Mouse (Mus musculus) T-helper 2 cell (primary cell): ENCODE measurements at regions not wholly inside any gene's neighbourhood (a gene's known extent, or its start where the extent isn't known, plus 50 kb on each side); places are given as distances from the start of the nearest gene placed in this dataset.

Experiments
- in situ Hi-C: fragments of 300-600 bp; cut with MboI, MseI; formaldehyde crosslinking; loops from one replicate; pipeline ENCODE4 v1.15.1; 2025; ENCODE audit warnings: high pct_unique_total_duplicates

- in situ Hi-C loops = loop anchor here (25.0 kb wide), 1 partner anchor 463 kb away; no protein-coding TSS in a partner anchor
Measured at GRCm38 (mm10) chr14:58500014-58500413, 429.7 kb downstream of the Fgf9 start.

GRCm38 (mm10) chr14:58499501-58499900 is 429.2 kb downstream of the Fgf9 start:
- in situ Hi-C loops = no loop called here

- in situ Hi-C loops = no loop called here
Measured at GRCm38 (mm10) chr14:58499071-58499470, 428.7 kb downstream of the Fgf9 start.

GRCm38 (mm10) chr14:58496902-58497301 is 426.6 kb downstream of the Fgf9 start:
- in situ Hi-C loops = no loop called here

- in situ Hi-C loops = no loop called here
Measured at GRCm38 (mm10) chr14:58494400-58494987, 424.1 kb downstream of the Fgf9 start.

- in situ Hi-C loops = no loop called here
Measured at GRCm38 (mm10) chr14:58492118-58492517, 421.8 kb downstream of the Fgf9 start.

GRCm38 (mm10) chr14:58488803-58489202 is 418.5 kb downstream of the Fgf9 start:
- in situ Hi-C loops = no loop called here

GRCm38 (mm10) chr14:58487836-58488235 is 417.5 kb downstream of the Fgf9 start:
- in situ Hi-C loops = no loop called here

- in situ Hi-C loops = no loop called here
Measured at GRCm38 (mm10) chr14:58480454-58480853, 410.1 kb downstream of the Fgf9 start.

GRCm38 (mm10) chr14:58470678-58471077 is 400.3 kb downstream of the Fgf9 start:
- in situ Hi-C loops = no loop called here

- in situ Hi-C loops = no loop called here
Measured at GRCm38 (mm10) chr14:58468451-58468850, 398.1 kb downstream of the Fgf9 start.

GRCm38 (mm10) chr14:58467856-58468255 is 397.5 kb downstream of the Fgf9 start:
- in situ Hi-C loops = no loop called here

GRCm38 (mm10) chr14:58446776-58447354 is 376.5 kb downstream of the Fgf9 start:
- in situ Hi-C loops = no loop called here

- in situ Hi-C loops = no loop called here
Measured at GRCm38 (mm10) chr14:58444496-58444895, 374.1 kb downstream of the Fgf9 start.

- in situ Hi-C loops = no loop called here
Measured at GRCm38 (mm10) chr14:58442501-58442900, 372.2 kb downstream of the Fgf9 start.

GRCm38 (mm10) chr14:58439963-58440362 is 369.6 kb downstream of the Fgf9 start:
- in situ Hi-C loops = no loop called here

- in situ Hi-C loops = no loop called here
Measured at GRCm38 (mm10) chr14:58436096-58436495, 365.7 kb downstream of the Fgf9 start.

GRCm38 (mm10) chr14:58426472-58426871 is 356.1 kb downstream of the Fgf9 start:
- in situ Hi-C loops = no loop called here

GRCm38 (mm10) chr14:58421904-58422303 is 351.6 kb downstream of the Fgf9 start:
- in situ Hi-C loops = no loop called here

- in situ Hi-C loops = no loop called here
Measured at GRCm38 (mm10) chr14:58417545-58417944, 347.2 kb downstream of the Fgf9 start.

GRCm38 (mm10) chr14:58392055-58392726 is 321.8 kb downstream of the Fgf9 start:
- in situ Hi-C loops = no loop called here

GRCm38 (mm10) chr14:58390741-58391140 is 320.4 kb downstream of the Fgf9 start:
- in situ Hi-C loops = no loop called here

- in situ Hi-C loops = no loop called here
Measured at GRCm38 (mm10) chr14:58387348-58388000, 317.1 kb downstream of the Fgf9 start.
